Mouse (Mus musculus): ENCODE measurements around the gene Trp53tg5.

Trp53tg5 gene

DNA sequence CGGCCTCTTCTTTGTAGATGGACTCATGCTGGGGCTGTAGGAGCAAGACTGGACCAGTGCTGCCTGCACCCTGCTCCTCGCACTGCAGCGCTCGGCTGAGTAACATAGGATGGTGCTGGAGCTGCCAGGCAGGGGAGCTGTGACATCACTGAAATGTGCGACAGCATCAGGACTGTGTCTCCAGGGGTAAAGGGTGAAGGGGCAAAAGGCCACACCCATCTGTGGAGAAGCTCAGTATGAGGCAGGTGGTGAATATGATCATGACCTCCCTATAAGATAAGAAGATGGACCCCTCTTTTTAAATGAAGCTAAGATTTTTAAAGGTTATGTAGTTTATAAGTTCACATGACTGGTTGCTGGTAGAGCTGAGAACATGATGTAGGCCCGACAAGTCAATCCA is at the start of gene Trp53tg5:
Gene Trp53tg5, minus strand, starts transcription at position 101 of the 400 bp plus-strand sequence.
- no peak for DNase-seq (ENCODE audit: low read depth in 2 of 2, low spot score in 2 of 2)

DNA sequence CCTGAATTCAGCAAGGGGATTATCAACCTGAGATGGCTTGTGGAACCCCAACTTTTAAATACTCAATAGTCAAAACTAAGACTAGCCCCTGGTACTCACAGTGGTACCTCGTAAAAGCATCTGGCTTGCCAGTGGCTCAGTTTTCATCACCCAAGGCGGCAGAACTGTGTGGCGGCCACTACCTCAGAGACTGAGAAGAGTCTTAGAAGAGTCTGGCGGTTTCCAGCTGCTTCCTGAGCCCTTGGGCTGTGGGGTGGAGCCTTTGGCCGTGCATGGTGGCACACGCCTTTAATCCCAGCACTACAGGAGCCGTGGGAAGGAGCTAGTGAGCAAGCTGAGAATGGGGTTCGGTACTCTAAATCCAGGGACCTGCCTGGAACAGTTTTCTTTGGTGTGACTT is 48.8 kb upstream of the Trp53tg5 start:
- DNase-seq (ENCODE audit: low read depth in 2 of 2, low spot score in 2 of 2) = no peak

DNA sequence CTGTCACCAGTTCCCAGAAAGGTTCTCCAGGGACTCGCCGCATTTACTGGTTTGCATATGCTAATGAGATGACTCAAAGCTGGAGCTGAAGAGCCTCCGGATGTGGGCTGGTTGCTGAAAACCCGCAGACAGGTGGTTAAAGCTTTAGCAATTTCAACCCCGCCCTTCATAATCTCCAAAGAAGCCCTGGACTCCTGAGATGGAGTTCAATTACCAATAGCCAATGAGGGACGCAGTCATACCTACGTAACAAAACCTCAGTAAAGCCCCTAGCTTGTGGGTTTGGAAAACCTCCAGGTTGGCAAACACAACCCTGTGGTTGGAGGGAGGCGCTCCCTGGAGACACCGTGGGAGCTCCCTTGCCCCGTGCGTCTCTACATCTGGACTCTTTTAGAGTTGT is 48.3 kb upstream of the Trp53tg5 start:
- peak; percentile 73 to 77 for DNase-seq (ENCODE audit: low read depth in 2 of 2, low spot score in 2 of 2)

DNA sequence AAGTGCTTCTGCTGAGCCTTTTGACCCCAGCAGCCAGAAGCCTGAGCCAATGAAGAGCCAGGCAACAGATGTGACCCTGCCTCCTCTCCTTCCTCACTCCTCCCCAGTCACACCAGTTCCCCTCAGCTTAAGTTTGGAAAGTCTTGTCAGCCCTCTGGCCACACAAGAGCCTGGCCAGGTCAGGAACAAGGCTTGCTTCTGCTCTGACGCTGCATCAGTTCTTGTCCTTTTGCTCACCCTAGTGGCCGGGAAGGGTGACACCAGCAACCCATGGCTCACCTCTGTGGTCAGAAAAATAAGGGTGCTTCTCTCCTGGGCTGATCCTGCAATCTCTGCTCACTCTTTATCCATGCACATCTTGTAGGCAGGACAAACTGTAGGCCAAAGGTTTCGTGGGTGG is 47.3 kb upstream of the Trp53tg5 start:
- DNase-seq (ENCODE audit: low read depth in 2 of 2, low spot score in 2 of 2) = no peak

DNA sequence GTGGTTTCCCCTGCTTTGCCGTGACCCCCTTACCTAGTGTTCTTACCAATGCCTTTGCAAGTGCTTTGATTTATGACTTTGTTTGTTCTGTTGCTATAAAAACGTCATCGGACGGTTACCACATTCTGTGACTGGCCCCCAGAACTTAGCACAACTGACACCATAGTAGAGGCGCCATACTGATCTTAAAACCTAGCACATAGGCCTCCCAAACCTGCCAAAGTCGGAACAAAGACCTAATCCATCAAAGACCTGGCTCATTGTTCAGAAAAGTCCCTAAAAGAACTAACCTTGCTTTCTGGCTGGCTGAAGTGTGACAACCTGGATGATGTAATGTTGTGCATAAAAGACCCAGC is 45.6 kb upstream of the Trp53tg5 start:
- no peak for DNase-seq (ENCODE audit: low read depth in 2 of 2, low spot score in 2 of 2)

DNA sequence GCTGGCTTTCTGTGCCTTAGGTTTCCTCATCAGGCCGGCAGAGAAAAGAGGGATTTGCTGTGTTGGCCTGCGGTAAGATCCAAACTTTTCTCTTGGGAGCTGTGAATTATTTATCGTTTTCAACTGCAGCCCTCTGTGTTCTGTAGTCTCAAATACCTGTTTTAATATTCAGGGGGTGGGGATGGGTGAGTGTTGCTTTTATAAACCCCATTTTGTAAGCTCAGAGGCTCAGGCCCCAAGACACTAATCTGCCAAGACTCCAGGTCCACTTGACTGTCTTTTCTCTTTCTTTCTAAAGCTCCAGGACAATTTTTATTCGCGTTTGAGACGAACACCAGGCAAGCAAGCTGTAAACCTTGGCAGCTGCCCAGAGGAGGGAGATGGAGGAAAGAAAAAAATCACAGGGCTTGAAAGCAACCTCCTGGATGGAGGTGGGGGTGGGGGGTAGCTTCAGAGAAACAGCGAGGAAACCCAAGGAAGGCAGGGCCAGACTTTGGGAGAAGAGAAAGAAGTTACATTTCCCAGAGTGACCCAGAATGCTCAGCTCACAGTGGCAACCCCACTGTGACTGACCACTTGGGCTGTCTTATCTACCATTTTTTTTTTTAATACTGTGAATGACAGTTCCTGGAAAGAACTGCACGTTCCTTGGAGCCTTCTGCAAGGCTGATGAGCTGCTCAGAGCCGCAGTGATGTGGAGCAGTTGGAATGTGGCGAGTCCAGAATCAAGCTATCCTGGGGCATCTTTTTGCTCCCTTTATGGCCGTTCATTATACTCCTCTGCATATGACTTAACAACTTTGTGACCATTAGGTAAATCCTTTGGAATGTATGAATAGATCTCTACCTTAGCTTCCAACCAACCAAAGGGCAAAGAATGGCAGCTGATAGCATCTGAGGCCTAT is 45.0 kb upstream of the Trp53tg5 start:
- no peak for DNase-seq (ENCODE audit: low read depth in 2 of 2, low spot score in 2 of 2)

DNA sequence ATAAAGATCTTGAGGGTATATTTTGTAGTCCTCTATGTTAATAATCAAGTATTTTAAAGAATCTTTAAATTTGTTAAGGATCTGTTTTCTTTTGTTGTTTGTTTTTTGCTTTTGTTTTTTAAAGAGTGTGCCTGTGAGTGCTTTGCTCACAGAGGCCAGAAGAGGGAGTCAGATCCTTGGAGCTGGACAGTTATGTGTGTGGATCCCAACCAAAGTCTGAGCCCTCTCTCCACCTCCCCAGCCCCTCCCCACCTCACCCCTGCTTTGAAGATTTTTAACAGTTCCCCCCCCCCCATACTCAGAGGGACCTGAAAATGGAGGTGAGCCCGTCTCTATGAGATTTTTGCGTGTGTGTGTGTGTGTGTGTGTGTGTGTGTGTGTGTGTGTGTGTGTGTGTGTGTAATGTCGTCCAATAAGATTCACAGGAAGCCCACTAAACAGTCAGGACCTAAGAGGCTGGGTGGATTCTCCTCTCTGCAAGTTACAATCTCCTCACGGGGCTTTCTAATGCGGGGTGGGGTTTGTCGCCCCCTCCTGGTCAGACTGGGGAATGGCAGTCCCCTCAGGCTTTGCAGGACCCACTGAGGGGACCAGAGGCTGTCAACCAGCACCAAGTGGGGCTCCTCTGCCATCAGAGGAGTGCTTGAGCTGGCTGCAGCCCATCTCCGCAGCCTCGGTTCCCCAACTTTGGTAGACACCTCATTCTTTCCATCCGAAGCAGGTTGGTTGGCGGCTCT is 44.1 kb upstream of the Trp53tg5 start:
- DNase-seq (ENCODE audit: low read depth in 2 of 2, low spot score in 2 of 2) = peak; percentile 67 to 72

DNA sequence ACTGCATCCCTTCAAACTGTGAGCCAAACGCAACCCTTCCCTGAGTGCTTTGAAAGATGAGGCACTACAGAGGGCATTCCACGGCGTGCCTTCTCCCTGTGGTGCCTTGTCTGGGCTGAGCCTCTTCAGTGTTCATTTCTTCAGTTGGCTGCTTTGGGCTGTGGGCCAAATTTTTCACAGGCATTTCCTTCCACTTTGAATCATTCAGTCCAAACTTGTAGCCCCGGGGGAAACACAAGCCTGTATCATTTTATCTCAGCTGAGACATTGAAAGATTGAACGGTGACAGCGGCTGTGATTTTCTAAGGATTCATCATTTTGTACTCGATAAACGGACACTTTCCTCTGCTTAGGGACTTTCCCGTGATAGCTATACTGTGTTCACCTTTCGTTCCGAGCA is 43.1 kb upstream of the Trp53tg5 start:
- no peak for DNase-seq (ENCODE audit: low read depth in 2 of 2, low spot score in 2 of 2)

DNA sequence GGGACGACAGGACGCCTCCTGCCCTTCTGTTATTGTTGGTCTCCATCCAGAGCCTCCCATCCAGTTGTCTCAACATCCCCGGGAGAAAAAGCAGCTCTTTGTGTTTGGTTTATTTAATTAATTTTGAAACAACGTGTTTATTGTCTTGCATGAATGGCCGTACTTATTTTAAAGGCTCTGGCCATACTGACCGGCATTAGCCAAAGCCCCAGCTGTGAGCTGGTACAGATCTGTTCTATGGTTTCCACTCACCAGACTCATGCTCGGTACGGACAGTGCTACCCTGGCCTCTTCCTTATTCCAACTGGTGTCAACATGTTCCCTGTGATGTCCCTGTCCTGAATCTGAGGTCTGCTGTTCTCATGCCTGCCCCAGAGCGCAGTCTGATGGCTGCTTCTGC is 42.4 kb upstream of the Trp53tg5 start:
- no peak for DNase-seq (ENCODE audit: low read depth in 2 of 2, low spot score in 2 of 2)

DNA sequence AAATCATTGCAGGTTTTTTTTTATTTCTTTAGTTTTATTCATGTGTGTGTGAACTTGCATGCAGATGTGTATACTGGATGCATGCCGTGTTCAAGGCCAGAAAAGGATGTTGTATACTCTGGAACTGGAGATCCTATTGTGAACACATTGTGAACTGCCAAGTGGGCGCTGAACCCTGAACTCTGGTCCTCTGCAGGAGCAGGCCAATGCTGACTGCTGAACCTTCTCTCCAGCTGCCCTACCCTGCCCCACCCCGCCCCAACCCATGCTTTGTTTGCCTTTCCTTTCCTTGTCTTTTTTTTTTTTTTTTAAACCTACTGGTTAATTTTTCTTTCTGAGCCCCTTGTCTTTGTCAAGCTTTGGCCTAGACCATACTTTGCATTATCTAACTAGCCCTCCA is 41.4 kb upstream of the Trp53tg5 start:
- DNase-seq (ENCODE audit: low read depth in 2 of 2, low spot score in 2 of 2) = no peak

DNA sequence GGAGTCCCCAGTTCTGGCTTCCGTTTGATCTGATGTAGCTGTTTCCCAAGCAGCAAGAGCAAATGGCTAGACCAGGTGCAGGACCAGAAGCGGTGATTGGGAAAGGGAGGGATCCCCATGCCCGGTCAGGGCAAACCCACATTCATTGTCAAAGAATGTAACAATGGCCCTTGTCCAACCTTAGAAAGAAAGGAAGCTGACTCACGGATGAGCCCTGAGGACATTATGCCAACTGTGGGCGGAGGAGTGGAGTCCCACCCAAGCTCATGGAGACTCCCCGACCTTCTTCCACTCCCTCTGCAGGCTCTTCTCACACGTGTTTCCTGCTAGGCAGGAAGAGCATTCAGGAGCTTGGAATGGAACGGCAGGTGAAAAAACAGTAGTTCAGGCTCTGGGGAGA is 39.9 kb upstream of the Trp53tg5 start:
- no peak for DNase-seq (ENCODE audit: low read depth in 2 of 2, low spot score in 2 of 2)

DNA sequence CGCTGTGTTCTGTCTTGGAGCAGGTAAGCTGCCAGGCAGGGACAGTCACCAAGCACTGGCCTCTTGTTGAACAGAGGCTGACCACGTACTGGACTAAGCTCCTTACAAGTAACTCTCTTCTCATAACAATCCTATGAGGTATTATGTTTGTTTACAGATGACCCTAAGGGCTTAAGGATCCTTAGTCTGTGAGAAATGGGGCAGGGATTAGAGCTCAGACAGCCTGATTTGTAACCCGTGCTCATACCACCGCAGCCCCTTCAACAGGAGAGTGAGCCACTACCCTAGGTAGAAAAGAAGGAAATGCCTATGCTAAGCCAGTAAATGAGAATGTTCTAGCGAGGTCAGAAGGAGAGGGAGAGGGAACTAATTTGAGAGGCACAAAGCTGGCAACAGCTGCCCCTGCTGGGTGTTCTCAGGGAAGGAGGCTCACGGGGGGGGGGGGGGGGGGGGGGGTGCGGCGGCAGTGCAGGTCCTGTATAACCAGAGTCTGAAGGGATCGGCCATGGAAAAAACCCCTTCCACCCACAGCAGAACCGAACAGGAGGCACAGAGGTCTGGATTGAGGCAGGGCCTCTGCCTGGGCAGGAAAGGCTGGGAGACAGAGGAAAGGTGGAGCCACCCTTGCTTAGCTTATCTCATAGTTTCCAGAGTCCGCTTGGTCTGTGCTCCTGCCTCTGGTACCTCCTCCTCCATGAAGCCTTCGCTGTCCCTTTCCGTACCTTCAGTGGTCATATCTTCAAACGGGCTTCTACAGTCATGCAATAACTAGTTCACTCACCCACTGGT is 38.8 kb upstream of the Trp53tg5 start:
- DNase-seq (ENCODE audit: low read depth in 2 of 2, low spot score in 2 of 2) = no peak

DNA sequence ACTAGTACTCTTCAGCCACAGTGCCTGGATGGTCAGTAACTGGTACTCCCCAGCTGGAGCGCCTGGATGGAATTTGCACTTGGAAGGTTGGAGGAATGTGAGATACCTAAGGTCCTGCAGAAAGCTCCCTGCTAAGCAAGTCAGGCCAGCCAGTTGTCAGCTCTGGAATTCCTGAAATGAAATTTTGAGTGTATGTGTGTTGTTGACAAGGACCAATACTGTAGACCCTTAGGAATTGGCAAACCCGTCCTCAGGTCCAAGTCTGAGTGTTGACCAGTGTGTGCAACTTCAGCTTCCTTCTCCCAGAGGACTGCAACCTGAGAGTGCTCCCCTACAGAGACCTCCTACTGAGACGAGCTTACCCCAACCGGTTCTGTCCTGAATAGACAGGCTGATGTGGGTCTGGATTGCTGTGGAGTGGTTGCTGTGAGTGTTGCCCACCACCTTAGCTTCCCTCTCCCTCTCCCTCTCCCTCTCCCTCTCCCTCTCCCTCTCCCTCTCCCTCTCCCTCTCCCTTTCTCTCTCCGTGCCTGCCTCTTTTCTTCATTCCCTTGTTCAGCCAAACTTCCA is 37.2 kb upstream of the Trp53tg5 start:
- no peak for DNase-seq (ENCODE audit: low read depth in 2 of 2, low spot score in 2 of 2)

DNA sequence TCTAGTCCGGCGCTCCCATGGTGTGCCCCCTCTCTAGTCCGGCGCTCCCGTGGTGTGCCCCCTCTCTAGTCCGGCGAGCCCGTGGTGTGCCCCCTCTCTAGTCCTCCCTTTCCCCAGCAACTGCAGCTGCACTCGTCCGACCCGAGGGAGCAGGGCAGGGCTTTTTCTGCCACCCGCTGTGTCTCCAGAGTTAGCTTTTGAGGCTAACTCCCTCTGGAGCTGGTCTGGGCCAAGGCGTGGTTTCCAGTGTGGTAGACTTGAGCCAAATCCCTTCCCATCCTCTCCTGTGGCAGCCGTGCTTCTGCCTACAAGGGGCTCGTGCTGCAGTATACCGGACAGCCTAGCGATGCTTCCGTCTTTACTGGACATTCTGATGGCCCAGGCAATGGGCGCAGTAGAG is 34.3 kb upstream of the Trp53tg5 start:
- DNase-seq (ENCODE audit: low read depth in 2 of 2, low spot score in 2 of 2) = no peak

DNA sequence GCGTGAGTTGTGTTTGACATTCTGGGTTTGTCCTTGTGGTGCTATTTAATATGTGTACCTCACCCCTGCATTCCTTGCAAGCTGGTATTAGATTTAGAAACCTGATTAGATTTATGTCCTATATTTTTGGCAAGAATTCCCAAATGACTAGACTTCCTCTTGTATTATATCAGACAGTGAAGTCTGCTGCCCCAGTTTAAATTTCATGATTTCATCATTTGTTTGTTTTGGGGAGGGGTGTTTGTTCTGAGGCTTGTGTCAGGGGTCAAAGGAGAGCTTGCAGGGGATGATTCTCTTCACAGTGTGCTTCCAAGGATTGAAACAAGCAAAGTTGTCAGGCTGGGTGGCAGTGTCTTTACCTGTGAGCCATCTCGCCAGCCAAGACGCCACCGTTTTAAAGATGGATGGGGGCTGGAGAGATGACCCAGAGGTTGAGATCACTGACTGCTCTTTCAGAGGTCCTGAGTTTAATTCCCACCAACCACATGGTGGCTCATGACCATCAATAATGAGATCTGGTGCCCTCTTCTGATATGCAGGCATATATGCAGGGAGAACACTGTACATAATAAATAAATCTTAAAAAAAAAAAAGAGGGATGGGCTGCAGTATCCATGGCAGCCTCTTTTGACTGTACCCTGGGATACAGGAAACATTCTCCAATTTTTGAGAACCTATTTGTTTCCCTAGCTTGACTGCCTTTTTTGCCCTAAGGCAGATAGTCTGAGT is 32.3 kb upstream of the Trp53tg5 start:
- no peak for DNase-seq (ENCODE audit: low read depth in 2 of 2, low spot score in 2 of 2)

DNA sequence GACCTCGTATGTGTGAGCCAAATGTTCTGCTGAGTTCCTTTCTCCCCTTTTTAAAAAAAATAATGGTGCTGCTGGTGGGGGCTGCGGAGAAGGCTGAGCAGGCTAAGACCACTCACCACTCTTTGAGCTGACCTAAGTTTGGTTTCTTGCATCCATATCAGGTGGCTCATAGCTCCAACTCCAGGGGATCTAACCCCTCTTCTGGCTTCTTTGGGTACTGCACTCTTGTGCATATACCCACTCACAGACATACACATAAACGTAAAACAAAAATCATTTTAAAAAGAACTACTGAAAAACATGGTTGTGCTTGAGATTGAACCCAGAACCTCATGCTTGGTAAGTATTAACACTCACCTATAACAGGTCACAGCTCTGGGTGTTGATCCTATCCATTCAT is 31.4 kb upstream of the Trp53tg5 start:
- no peak for DNase-seq (ENCODE audit: low read depth in 2 of 2, low spot score in 2 of 2)

DNA sequence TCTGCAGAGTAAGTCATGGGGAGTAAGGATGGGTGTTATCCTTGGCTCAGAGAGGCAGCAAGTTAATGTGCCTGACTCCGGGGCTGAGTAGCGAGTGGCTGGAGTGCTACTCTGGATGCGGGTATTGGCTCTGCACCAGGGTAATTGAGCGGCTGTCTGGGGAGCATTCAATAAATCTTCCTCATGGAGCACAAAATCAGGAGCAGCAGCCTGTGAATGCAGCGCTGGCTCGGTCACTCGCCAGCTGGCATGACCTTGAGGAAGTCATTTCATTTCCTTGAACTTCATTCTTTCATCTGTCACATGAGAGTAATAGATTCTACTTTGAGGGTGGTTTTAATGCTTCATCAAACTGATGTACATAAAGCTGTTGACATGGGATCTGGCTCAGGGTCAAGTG is 27.0 kb upstream of the Trp53tg5 start:
- DNase-seq (ENCODE audit: low read depth in 2 of 2, low spot score in 2 of 2) = no peak

DNA sequence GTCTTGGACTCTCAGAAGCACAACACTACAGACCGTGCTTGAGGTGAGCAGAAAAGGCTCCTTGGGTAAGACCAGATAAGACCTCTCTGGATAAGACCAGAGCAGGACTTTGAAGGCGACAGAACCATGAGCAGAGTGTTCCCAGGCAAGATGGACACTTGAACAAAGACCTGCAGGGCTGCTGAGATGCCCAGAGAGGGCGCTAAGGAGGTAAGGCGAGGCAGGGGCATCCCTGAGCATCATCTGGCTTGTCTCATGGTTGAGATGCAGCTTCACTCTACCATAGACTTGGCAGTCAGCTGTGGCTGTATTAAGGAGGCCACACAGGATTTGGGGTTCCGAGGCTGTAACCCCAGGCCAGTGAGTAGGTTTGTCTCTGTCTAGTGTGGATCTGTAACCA is 25.8 kb upstream of the Trp53tg5 start:
- DNase-seq (ENCODE audit: low read depth in 2 of 2, low spot score in 2 of 2) = no peak

DNA sequence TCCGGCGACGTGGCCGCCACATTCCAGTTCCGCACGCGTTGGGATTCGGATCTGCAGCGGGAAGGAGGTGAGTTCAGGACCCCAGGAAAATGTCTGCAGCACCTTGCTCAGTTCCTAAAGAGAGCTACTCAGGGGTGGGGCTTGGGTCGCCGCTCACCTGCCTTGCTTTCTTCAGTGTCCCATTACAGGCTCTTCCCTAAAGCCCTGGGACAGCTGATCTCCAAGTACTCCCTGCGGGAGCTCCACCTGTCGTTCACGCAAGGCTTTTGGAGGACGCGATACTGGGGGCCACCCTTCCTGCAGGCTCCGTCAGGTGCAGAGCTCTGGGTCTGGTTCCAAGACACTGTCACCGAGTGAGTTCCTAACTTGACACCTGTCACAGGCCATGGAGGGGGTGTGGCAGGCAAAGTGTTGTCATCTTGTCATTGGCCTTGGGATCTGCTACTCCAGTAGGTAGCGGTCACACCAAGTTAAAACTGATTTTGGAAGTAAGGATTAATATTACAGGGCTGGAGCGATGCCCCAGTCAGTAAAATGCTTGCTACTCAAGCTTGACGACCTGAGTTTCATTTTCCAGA is 24.3 kb upstream of the Trp53tg5 start:
- DNase-seq (ENCODE audit: low read depth in 2 of 2, low spot score in 2 of 2) = no peak

Data from CD8-positive naive resting alpha-beta T cell, adult 2 months (primary cell).